Mouse (Mus musculus) layer of hippocampus, adult 2 months (tissue): ENCODE measurements at regions not wholly inside any gene's neighbourhood (a gene's known extent, or its start where the extent isn't known, plus 50 kb on each side); places are given as distances from the start of the nearest gene placed in this dataset.

Experiments used
- DNase-seq, 2 experiments: peaks; one replicate each; pipeline ENCODE4 v3.0.0; 2022; ENCODE audit warnings: low spot score in 2 of 2
- H3K27ac ChIP-seq: fragments of 200-600 bp; 2 replicates; pipeline ENCODE4 v1.8.1; 2022
- H3K4me3 ChIP-seq: fragments of 200-600 bp; 2 replicates; pipeline ENCODE4 v1.8.1; 2022; ENCODE audit warnings: mild to moderate bottlenecking
- CTCF ChIP-seq: fragments of 200-600 bp; conservative IDR thresholded peaks from 2 replicates; pipeline ENCODE4 v1.8.1; 2022; ENCODE audit warnings: antibody characterized with exemption, mild to moderate bottlenecking, moderate library complexity

DNA sequence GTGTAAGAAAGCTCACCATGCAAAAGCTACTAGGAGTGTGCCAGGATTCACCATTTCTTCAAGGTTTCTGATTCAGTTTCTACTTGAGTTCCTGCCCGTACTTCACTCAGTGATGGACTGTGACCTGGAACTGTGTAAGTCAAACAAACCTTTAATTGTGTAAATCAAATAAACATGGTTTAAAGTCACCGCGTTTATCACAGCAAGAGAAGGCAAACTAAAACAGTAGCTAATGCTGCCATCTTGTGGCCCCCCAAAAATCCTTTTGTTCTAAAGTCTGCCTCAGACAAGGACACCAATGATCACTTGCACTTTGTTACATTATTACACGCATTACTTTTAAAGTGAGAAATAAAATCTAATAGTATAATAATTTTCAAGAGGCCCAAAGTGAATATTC lies 63.6 kb upstream of the Dcx start:
- Histone ChIP-seq H3K27ac (no peak overlapping the region), H3K4me3 (no peak overlapping the region)
- DNase-seq: peak; percentile 23 to 31
- peak; percentile 75 for TF ChIP-seq CTCF
